Mouse (Mus musculus) left cerebral cortex, adult 2 months (tissue): ENCODE results near the gene Hspa12b. TPM values are rescaled to one million over a fixed set of nuclear protein-coding genes. Genes with fewer than 3 reads are reported as not detected.

Source experiments
- DNase-seq, 2 experiments: peaks; one replicate each; pipeline ENCODE4 v3.0.0; 2021 to 2022; ENCODE audit warnings: low spot score in 2 of 2, mixed read lengths in 1 of 2; ENCODE audit errors: extremely low spot score in 1 of 2
- H3K27ac ChIP-seq: fragments of 200-600 bp; 2 replicates; pipeline ENCODE4 v1.8.1; 2022
- H3K4me3 ChIP-seq: fragments of 200-600 bp; 2 replicates; pipeline ENCODE4 v1.8.1; 2022
- CTCF ChIP-seq: fragments of 200-600 bp; IDR thresholded peaks from 2 replicates; pipeline ENCODE4 v1.8.1; 2022; ENCODE audit warnings: antibody characterized with exemption, mild to moderate bottlenecking, moderate library complexity
- intact Hi-C: fragments of 180-260 bp; cut with DNase I; formaldehyde crosslinking; loops from one replicate; pipeline ENCODE4 v1.15.1; 2025
- total RNA-seq, 2 experiments: library from RNA; stranded (reverse); gene quantifications; 2 replicates each; pipeline ENCODE4 v1.2.3; 2021

Gene Hspa12b
- total RNA-seq, 2 experiments from 2014 or later, result 10.1 to 12.8 TPM

- Histone ChIP-seq H3K27ac (no peak overlapping the region), H3K4me3 (no peak overlapping the region)
- no peak for TF ChIP-seq CTCF
- intact Hi-C loops, result no loop called here
- no peak for DNase-seq
These were observed 5.2 kb downstream of the Hspa12b start for GRCm38 (mm10) chr2:131132111-131132888.

GRCm38 (mm10) chr2:131132930-131133547 lies 6.0 kb downstream of the Hspa12b start, which contains the start of gene Gm11037:
Gene Gm11037 (plus strand): TSS chr2:131133497.
- intact Hi-C loops, result no loop called here
- DNase-seq, result no peak
- H3K27ac ChIP-seq, result no peak within 1 kb of the TSS
- H3K4me3 ChIP-seq, result no peak within 1 kb of the TSS
- no peak for TF ChIP-seq CTCF

- Histone ChIP-seq H3K27ac (peak overlapping the region; percentile 40; the same call in 1 of the 2 replicates), H3K4me3 (no peak overlapping the region)
- intact Hi-C loops, result no loop called here
- no peak for DNase-seq
- TF ChIP-seq CTCF, result no peak
These were observed 7.3 kb downstream of the Hspa12b start for GRCm38 (mm10) chr2:131134381-131134780.

- Histone ChIP-seq H3K4me3 (no peak overlapping the region), H3K27ac (peak overlapping the region; percentile 40; the same call in 1 of the 2 replicates)
- no peak for TF ChIP-seq CTCF
- no peak for DNase-seq
- intact Hi-C loops, result no loop called here
These were observed 7.8 kb downstream of the Hspa12b start for GRCm38 (mm10) chr2:131134826-131135400.

- DNase-seq, result no peak
- H3K27ac ChIP-seq, result no peak overlapping the region
- intact Hi-C loops, result no loop called here
- H3K4me3 ChIP-seq, result no peak overlapping the region
- no peak for TF ChIP-seq CTCF
These were observed 8.6 kb downstream of the Hspa12b start for GRCm38 (mm10) chr2:131135521-131136139.

GRCm38 (mm10) chr2:131138296-131138695 lies 11.2 kb downstream of the Hspa12b start:
- no peak for TF ChIP-seq CTCF
- no peak overlapping the region for H3K27ac ChIP-seq
- intact Hi-C loops, result no loop called here
- DNase-seq, result peak in 1 of 2 experiments; percentile 8
- no peak overlapping the region for H3K4me3 ChIP-seq

GRCm38 (mm10) chr2:131138760-131139159 lies 11.7 kb downstream of the Hspa12b start:
- intact Hi-C loops, result no loop called here
- Histone ChIP-seq H3K4me3 (no peak overlapping the region), H3K27ac (no peak overlapping the region)
- DNase-seq, result peak in 1 of 2 experiments; percentile 4
- no peak for TF ChIP-seq CTCF

- Histone ChIP-seq H3K4me3 (no peak overlapping the region), H3K27ac (no peak overlapping the region)
- no peak for TF ChIP-seq CTCF
- intact Hi-C loops, result no loop called here
- peak in 1 of 2 experiments; percentile 4 for DNase-seq
These were observed 12.2 kb downstream of the Hspa12b start for GRCm38 (mm10) chr2:131139287-131139686.

- no peak for DNase-seq
- no peak overlapping the region for H3K4me3 ChIP-seq
- no peak overlapping the region for H3K27ac ChIP-seq
- intact Hi-C loops, result no loop called here
- no peak for TF ChIP-seq CTCF
These were observed 12.9 kb downstream of the Hspa12b start for GRCm38 (mm10) chr2:131139886-131140532.

GRCm38 (mm10) chr2:131140533-131140905 lies 13.4 kb downstream of the Hspa12b start:
- Histone ChIP-seq H3K4me3 (no peak overlapping the region), H3K27ac (0 out of 2 replicates have a peak overlapping the region, but pooled peaks have one; percentile 28)
- TF ChIP-seq CTCF, result no peak
- DNase-seq, result no peak
- intact Hi-C loops, result no loop called here

GRCm38 (mm10) chr2:131141336-131141986 lies 14.4 kb downstream of the Hspa12b start:
- intact Hi-C loops, result no loop called here
- no peak for TF ChIP-seq CTCF
- no peak overlapping the region for H3K27ac ChIP-seq
- H3K4me3 ChIP-seq, result no peak overlapping the region
- DNase-seq, result no peak
